Mouse (Mus musculus) kidney, adult 2 months (tissue): Measurements from ENCODE around the gene Chrne.

Experiments
- CTCF ChIP-seq: fragments of 200-500 bp; conservative IDR thresholded peaks from 2 replicates; pipeline ENCODE4 v1.5.1; 2011; ENCODE audit warnings: low read depth, mild to moderate bottlenecking, control low read depth, low read length, moderate library complexity, mixed read lengths; ENCODE audit not compliant: insufficient read depth, insufficient read length
- POLR2A ChIP-seq: fragments of 200-500 bp; IDR thresholded peaks from one replicate; pipeline ENCODE4 v1.6.1; 2011; ENCODE audit warnings: low read depth, low read length, control low read depth

DNA sequence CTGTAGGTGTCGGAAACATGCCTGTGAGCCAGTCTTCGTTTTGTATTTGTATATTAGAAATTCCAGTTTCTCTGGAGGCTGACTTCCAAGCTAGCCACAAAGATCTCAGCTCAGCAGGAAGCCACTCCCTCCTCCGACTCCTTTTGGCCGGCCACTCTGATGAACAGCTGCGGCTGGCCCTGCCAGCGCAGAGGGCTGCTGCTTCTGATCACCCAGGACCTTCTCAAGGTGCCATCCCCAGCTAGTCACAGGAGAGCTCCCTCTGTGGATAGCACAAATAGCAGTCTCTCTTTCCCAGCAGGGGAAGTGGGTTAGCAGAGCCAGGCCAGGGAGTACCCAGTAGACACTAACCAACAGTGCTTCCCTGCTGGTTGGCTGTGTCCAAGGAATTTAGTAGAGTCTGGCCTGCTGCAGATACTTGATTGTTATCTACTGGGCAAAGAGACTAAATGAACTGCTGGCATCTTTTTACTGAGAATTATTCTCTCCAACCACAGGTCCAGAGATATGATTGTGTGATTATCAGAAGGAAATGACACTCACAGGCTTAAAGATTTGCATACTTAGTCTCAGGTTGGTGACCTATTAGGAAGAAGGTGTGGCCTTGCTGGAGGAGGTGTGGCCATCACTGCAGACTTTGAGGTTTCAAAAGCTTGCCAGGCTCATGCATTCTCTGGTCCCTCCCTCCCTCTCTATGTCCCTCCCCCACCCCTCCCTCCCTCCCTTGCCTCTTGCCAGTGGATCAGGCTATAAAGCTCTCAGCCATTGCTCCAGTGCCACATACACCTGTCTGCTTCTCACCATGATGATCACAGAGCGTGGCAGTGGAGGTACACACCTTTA lies 3.2 kb upstream of the Chrne start:
- no peak for TF ChIP-seq POLR2A
- TF ChIP-seq CTCF: no peak
